Mouse (Mus musculus) neural tube, embryonic 14.5 days (tissue): ENCODE results near the gene Ate1. TPM values are rescaled to one million over a fixed set of nuclear protein-coding genes. Genes with fewer than 3 reads are reported as not detected.
"Not testable (repeated sequence)": the region's sequence is repeated elsewhere in the genome, so short reads cannot be mapped to it uniquely, and the experiment has no call there.

Source experiments
- ATAC-seq: fragments of 200-750 bp; cut with Nextera tagmentation; 2 replicates; pipeline ENCODE4 v1.8.0; 2017; ENCODE audit warnings: low read depth, mild to moderate bottlenecking, moderate TSS enrichment, moderate library complexity
- H3K27ac ChIP-seq: fragments of 300-500 bp; sonication (generic); 2 replicates; pipeline ENCODE4 v1.5.1; 2014; ENCODE audit warnings: low read depth, mild to moderate bottlenecking, control low read depth, low read length, moderate library complexity, mixed read lengths
- H3K27me3 ChIP-seq: fragments of 300-500 bp; sonication (generic); 2 replicates; pipeline ENCODE4 v1.6.1; 2014; ENCODE audit warnings: low read length; ENCODE audit not compliant: control insufficient read depth, insufficient read depth
- H3K36me3 ChIP-seq: fragments of 300-500 bp; sonication (generic); 2 replicates; pipeline ENCODE4 v1.6.1; 2014; ENCODE audit warnings: low read length, mixed read lengths; ENCODE audit not compliant: control insufficient read depth, insufficient read depth
- H3K4me1 ChIP-seq: fragments of 300-500 bp; sonication (generic); 2 replicates; pipeline ENCODE4 v1.6.1; 2014; ENCODE audit warnings: low read length; ENCODE audit not compliant: control insufficient read depth, insufficient read depth
- H3K4me2 ChIP-seq: fragments of 300-500 bp; sonication (generic); 2 replicates; pipeline ENCODE4 v1.6.1; 2014; ENCODE audit warnings: mild to moderate bottlenecking, low read depth, low read length, control low read depth
- H3K4me3 ChIP-seq: fragments of 300-500 bp; sonication (generic); 2 replicates; pipeline ENCODE4 v1.5.1; 2014; ENCODE audit warnings: low read depth, low read length, control low read depth, mixed read lengths
- H3K9ac ChIP-seq: fragments of 300-500 bp; sonication (generic); replicated peaks from 2 replicates; pipeline ENCODE4 v1.6.1; 2014; ENCODE audit warnings: low read depth, mild to moderate bottlenecking, control low read depth, low read length, mixed read lengths
- H3K9me3 ChIP-seq: fragments of 300-500 bp; sonication (generic); 2 replicates; pipeline ENCODE4 v1.6.1; 2016; ENCODE audit warnings: low read length; ENCODE audit not compliant: control insufficient read depth
- WGBS: fragments of 180-500 bp; shearing (Covaris S2); extraction: QIAGEN DNeasy Blood & Tissue Kit; methylation state at CpG from one replicate; pipeline ENCODE4 v1.1.7; 2014; 5-methylcytosine and 5-hydroxymethylcytosine counted together
- polyA plus RNA-seq: library from polyadenylated mRNA; unstranded; fragments of >200 nt; fragmentation: Nextera tagmentation; extraction: Ambion mirVana; gene quantifications from 2 replicates; pipeline ENCODE4 v1.2.1, GENCODE M21; 2014

Ate1 gene
- polyA plus RNA-seq, 1 experiment from 2014 or later = 121 TPM

GRCm38 (mm10) chr7:130403346-130403745 lies 116.8 kb downstream of the Ate1 start:
- no peak overlapping the region for H3K4me3 ChIP-seq
- WGBS = 85% methylated on average over 2 of the region's 2 CpGs
- no peak for ATAC-seq

GRCm38 (mm10) chr7:130394697-130395096 lies 125.5 kb downstream of the Ate1 start:
- ATAC-seq = no peak
- H3K27ac ChIP-seq = no peak overlapping the region
- no peak overlapping the region for H3K9ac ChIP-seq
- no peaks in the 10 kb centered on the region for H3K9me3 ChIP-seq
- no peak overlapping the region for H3K4me2 ChIP-seq
- WGBS = 89% methylated on average over 2 of the region's 2 CpGs
- 0 out of 2 replicates have a peak, but pooled peaks cover 4% of the 10 kb centered on the region for H3K36me3 ChIP-seq
- no peaks in the 10 kb centered on the region for H3K27me3 ChIP-seq
- H3K4me3 ChIP-seq = no peak overlapping the region
- H3K4me1 ChIP-seq = no peaks in the 10 kb centered on the region

More at GRCm38 (mm10) chr7:130403346-130403745, 116.8 kb downstream of the Ate1 start:
- H3K9me3 ChIP-seq = no peaks in the 10 kb centered on the region
- H3K9ac ChIP-seq = no peak overlapping the region
- H3K4me2 ChIP-seq = no peak overlapping the region
- H3K36me3 ChIP-seq = no peaks in the 10 kb centered on the region
- H3K4me1 ChIP-seq = no peaks in the 10 kb centered on the region
- H3K27ac ChIP-seq = no peak overlapping the region
- no peaks in the 10 kb centered on the region for H3K27me3 ChIP-seq

- not testable (repeated sequence) for H3K4me2 ChIP-seq, H3K36me3 ChIP-seq, H3K27ac ChIP-seq, ATAC-seq, H3K9me3 ChIP-seq, H3K27me3 ChIP-seq, H3K4me3 ChIP-seq, H3K4me1 ChIP-seq, H3K9ac ChIP-seq
- 95% methylated on average over 1 of the region's 1 CpGs for WGBS
These were observed 130.1 kb downstream of the Ate1 start for GRCm38 (mm10) chr7:130390060-130390459.

- Histone ChIP-seq H3K27me3 (no peaks in the 10 kb centered on the region), H3K4me3 (no peak overlapping the region), H3K27ac (no peak overlapping the region), H3K4me1 (no peaks in the 10 kb centered on the region), H3K36me3 (no peaks in the 10 kb centered on the region), H3K9ac (no peak overlapping the region), H3K4me2 (no peak overlapping the region), H3K9me3 (no peaks in the 10 kb centered on the region)
- 28% methylated on average over 3 of the region's 3 CpGs for WGBS
- no peak for ATAC-seq
These were observed 133.9 kb downstream of the Ate1 start for GRCm38 (mm10) chr7:130386308-130386707.

GRCm38 (mm10) chr7:130385732-130386294 lies 134.4 kb downstream of the Ate1 start:
- WGBS = 38% methylated on average over 8 of the region's 8 CpGs
- H3K27ac ChIP-seq = no peak overlapping the region
- ATAC-seq = no peak

GRCm38 (mm10) chr7:130382126-130382525 lies 138.0 kb downstream of the Ate1 start:
- no peaks in the 10 kb centered on the region for H3K36me3 ChIP-seq
- H3K9me3 ChIP-seq = no peaks in the 10 kb centered on the region
- H3K4me3 ChIP-seq = no peak overlapping the region
- no peak overlapping the region for H3K4me2 ChIP-seq
- 87% methylated on average over 13 of the region's 13 CpGs for WGBS
- H3K9ac ChIP-seq = no peak overlapping the region
- H3K27me3 ChIP-seq = no peaks in the 10 kb centered on the region
- H3K4me1 ChIP-seq = no peaks in the 10 kb centered on the region
- ATAC-seq = no peak
- H3K27ac ChIP-seq = 0 out of 2 replicates have a peak overlapping the region, but pooled peaks have one; percentile 40

More at GRCm38 (mm10) chr7:130385732-130386294, 134.4 kb downstream of the Ate1 start:
- Histone ChIP-seq H3K36me3 (no peaks in the 10 kb centered on the region), H3K9me3 (no peaks in the 10 kb centered on the region), H3K4me2 (no peak overlapping the region), H3K4me3 (no peak overlapping the region), H3K27me3 (no peaks in the 10 kb centered on the region), H3K4me1 (no peaks in the 10 kb centered on the region), H3K9ac (no peak overlapping the region)

- Histone ChIP-seq H3K27ac (peak overlapping the region; percentile 40), H3K4me2 (no peak overlapping the region), H3K36me3 (no peaks in the 10 kb centered on the region), H3K9me3 (no peaks in the 10 kb centered on the region), H3K27me3 (no peaks in the 10 kb centered on the region), H3K4me3 (no peak overlapping the region), H3K9ac (no peak overlapping the region), H3K4me1 (no peaks in the 10 kb centered on the region)
- ATAC-seq = no peak
- WGBS = 49% methylated on average over 8 of the region's 8 CpGs
These were observed 138.7 kb downstream of the Ate1 start for GRCm38 (mm10) chr7:130381387-130381951.

- peak overlapping the region; percentile 40 for H3K27ac ChIP-seq
- H3K9me3 ChIP-seq = no peaks in the 10 kb centered on the region
- 77% methylated on average over 8 of the region's 8 CpGs for WGBS
- no peak overlapping the region for H3K9ac ChIP-seq
- H3K36me3 ChIP-seq = no peaks in the 10 kb centered on the region
- ATAC-seq = no peak
- H3K4me2 ChIP-seq = no peak overlapping the region
- no peak overlapping the region for H3K4me3 ChIP-seq
- H3K4me1 ChIP-seq = no peaks in the 10 kb centered on the region
- H3K27me3 ChIP-seq = no peaks in the 10 kb centered on the region
These were observed 139.3 kb downstream of the Ate1 start for GRCm38 (mm10) chr7:130380769-130381355.

- Histone ChIP-seq H3K27me3 (no peaks in the 10 kb centered on the region), H3K9ac (no peak overlapping the region), H3K27ac (peak overlapping the region; percentile 40; the same call in 1 of the 2 replicates), H3K4me3 (no peak overlapping the region), H3K4me1 (no peaks in the 10 kb centered on the region), H3K4me2 (no peak overlapping the region), H3K9me3 (no peaks in the 10 kb centered on the region), H3K36me3 (no peaks in the 10 kb centered on the region)
- no peak for ATAC-seq
- 83% methylated on average over 7 of the region's 7 CpGs for whole genome bisulfite sequencing
These were observed 139.8 kb downstream of the Ate1 start for GRCm38 (mm10) chr7:130380367-130380766.
